Mouse (Mus musculus) liver (tissue): ENCODE data around the gene Arhgap5.

Experiments used
- DNase-seq: peaks from one replicate; pipeline ENCODE4 v3.0.0-alpha.2; 2020; ENCODE audit warnings: mixed read lengths

The Arhgap5 gene

GRCm38 (mm10) chr12:52503456-52504320 is at the start of gene Arhgap5:
TSS of gene Arhgap5 (plus strand) at chr12:52503972.
- peak; percentile 92 for DNase-seq

DNA sequence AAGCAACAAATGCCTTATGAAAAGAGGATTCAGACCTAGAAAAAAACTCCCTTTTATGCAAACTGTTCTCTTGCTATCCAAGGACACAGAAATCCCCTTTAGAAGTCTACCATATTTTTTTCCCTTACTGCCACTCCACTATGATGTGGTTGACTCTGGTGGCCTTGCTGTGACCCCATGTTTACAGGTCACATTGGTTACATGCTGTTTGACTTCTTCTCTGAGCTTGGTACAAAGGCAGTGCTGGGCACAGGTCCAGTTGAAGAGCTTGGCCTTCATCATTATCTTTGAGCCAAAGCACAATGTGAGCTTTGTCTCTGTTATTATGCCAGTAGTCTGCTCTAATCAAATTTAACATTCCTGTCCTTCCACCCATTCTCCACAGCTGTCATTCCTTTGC is 39.2 kb upstream of the Arhgap5 start:
- peak; percentile 13 for DNase-seq

DNA sequence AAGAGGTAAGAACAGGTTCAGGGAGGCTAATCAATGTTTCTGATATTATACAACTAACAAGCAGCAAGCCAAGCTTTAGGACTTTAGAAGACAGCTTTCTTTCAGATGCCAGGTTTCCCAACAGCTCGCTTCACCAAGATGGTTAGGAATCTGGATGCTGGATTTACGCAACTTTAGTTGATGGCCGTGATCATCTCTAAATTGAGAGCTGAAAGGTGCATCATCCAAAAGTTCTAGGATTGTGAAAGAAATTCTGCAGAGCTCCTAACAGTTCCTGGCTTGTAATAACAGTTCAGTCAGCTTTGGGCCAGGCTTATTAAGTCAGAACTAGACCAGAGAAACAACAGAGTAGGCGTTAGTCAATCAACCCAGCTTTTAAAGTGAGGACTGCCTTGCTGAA is 32.2 kb upstream of the Arhgap5 start:
- DNase-seq, result no peak

GRCm38 (mm10) chr12:52473988-52474968 is 29.5 kb upstream of the Arhgap5 start:
- no peak for DNase-seq

- DNase-seq, result no peak
Observed at GRCm38 (mm10) chr12:52476036-52476435, 27.7 kb upstream of the Arhgap5 start.

DNA sequence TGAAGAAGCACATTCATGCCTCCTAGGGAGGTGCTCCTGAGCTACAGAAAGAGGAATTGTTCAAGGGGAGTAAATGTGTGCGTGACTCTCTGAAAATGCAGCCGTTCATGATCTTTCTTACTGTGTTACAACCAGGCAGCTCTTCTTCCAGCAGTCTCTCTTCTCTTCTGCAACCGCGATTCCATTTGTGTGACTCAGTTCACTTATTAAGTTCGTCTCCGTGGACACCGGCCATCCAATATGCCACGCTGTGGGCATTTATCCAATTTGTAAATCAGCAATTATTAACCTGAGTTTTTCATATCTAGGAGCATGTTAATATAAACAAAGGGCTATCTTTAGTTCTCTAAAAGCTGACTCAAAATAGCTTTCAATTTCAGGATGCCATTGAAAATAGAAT is 25.2 kb upstream of the Arhgap5 start:
- DNase-seq, result no peak

DNA sequence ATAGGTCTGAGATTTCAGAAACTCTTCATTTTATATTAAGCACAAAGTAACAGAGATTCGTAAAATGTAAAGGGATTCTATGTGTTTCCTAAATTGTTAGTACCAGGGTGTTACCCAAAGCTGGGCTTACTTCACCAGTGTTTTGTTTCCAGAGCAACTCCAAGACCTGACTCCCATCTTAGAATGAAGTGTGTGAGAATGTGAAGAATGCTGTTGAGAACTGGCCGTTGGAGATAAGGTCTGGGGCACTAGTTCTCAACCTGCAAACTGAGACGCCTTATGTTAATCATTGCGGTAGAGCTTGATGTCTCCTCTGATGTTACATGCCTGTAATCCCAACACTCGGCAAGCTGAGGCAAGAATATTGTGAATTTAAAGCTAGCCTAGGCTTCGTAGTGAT is 24.4 kb upstream of the Arhgap5 start:
- no peak for DNase-seq

DNA sequence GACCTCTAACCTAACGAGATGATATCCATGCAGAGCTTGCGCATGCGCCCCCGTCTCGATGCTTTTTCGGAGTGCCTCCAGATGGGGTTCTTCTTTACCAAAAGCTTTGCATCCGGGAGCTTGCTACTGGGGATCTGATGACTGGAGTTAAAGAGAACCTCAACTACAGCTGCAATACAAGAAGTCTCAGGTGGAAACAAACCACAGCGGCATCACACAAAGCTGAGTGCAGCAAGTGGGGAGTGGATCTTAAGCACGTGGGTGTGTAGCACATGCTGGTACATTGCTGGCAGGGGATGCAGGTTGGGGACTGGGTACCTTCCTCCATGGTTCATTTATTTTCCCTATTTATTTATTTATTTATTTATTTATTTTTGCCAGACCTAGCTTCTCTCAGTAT is 22.9 kb upstream of the Arhgap5 start:
- DNase-seq, result no peak

DNA sequence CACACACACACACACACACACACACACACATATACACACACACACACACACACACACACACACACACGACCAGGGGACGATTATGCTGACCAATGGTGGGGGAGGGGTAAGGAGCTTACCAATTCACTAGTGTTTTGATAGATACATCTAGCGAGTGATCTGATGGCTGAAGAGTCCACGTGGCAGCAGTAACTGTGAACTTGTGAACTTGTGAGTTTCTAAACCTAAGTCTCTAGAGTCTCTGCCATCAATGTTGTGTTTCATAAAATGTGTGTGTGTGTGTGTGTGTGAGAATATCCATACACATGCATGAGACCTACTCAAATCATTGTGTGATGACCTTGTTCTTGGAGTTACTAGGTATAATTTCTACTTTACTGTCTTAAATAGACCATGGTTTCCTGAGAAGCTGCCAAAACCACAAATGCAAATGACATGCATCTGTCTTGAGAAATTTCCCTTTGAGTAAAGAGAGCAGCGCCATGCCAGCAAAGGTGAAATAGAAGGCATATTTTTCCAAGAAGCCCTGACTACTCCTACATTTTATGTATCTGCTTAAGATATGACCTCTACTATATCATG is 21.7 kb upstream of the Arhgap5 start:
- DNase-seq, result no peak

GRCm38 (mm10) chr12:52483219-52483618 is 20.6 kb upstream of the Arhgap5 start:
- no peak for DNase-seq

- no peak for DNase-seq
Observed at GRCm38 (mm10) chr12:52488266-52488975, 15.4 kb upstream of the Arhgap5 start.

- no peak for DNase-seq
Observed at GRCm38 (mm10) chr12:52493281-52493681, 10.5 kb upstream of the Arhgap5 start.

GRCm38 (mm10) chr12:52497209-52497608 is 6.6 kb upstream of the Arhgap5 start:
- no peak for DNase-seq

GRCm38 (mm10) chr12:52500915-52501833 is 2.6 kb upstream of the Arhgap5 start:
- no peak for DNase-seq

GRCm38 (mm10) chr12:52502161-52502560 is 1.6 kb upstream of the Arhgap5 start:
- no peak for DNase-seq

- no peak for DNase-seq
Observed at GRCm38 (mm10) chr12:52503131-52503455, 679 bp upstream of the Arhgap5 start.

GRCm38 (mm10) chr12:52504331-52505181 is 784 bp downstream of the Arhgap5 start:
- peak; percentile 64 for DNase-seq

DNA sequence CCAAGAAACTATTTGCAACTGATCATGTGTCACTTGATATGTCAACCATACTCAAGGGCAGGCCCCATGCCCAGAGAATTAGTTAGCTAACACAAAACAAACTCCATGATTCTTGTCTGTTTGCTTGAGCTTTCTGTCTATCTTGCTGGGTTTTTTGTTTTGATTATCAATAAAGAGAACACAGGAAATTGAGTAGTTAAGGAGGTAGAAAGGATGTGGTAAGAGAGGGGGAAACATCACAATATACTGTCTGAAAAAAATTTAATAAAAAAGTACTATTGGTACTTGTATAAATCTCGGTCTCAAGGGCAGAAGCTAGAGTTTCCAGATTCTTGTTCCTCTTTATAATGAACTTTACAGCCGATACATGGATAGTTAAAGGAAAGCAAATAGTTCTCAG is 20.9 kb downstream of the Arhgap5 start:
- DNase-seq, result no peak

DNA sequence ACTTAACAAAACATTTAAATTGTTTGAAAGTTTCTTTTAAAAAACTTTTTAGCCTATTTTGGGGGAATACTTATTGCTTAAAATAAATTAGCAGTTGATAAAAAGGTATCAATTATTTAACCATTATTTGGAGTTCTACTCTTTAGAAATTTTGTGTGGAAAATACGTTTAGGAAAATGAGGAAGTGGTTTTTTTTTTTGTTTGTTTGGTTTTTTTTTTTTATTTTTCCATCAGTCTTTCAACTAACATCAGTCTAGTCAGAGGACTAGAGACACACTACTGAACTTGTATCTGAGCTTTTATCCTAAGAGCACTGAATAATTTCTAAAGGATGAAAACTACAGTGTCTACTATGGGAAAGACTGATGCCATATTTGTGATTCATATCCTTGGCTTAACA is 21.7 kb downstream of the Arhgap5 start:
- no peak for DNase-seq

DNA sequence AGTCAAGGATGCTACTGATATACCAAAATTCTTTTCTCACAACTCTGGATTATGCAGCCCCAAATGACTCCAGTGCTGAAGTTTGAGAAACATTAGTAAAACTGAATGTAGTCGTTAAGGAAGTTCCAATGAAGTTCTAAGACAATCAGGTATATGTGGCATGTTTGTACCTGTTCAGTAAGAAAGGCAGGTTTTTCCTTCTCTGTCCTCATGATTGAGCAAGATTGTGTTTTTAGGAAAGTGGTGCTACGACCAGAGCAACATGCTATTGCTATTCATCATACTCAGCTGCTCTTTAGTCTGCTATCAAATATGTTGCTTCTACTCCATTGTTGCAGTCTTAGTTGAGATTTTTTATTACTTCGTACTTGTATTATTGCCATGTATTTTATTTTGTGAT is 26.0 kb downstream of the Arhgap5 start:
- DNase-seq, result no peak

DNA sequence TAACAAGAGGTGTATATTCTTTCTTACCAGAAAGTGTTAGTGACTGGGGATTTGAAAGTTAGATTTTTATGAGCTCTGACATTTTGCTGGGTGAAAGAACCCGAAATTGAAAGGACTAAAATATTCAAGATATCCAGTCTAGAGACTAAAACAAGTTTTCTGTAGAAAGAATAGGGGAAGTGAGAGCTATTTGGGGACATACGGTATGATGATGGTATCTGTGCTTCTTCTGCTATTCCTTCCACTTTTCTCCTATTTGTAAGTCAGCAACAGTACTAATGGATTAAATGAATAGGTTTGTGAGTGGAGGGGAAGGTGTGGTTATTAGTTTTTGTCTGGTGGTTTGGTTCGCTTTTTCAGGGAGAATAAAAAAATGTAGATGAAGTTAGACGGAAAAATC is 37.5 kb downstream of the Arhgap5 start:
- DNase-seq, result no peak
